Mouse (Mus musculus) erythroblast, embryonic 14.5 days (primary cell): ENCODE results near the gene Gm17581. TPM values are rescaled to one million over a fixed set of nuclear protein-coding genes. Genes with fewer than 3 reads are reported as not detected.

ENCODE experiments used
- H3K27me3 ChIP-seq: 2 replicates; pipeline ENCODE4 v1.6.1; 2012; ENCODE audit warnings: inconsistent platforms; ENCODE audit not compliant: control insufficient read depth
- H3K36me3 ChIP-seq: 2 replicates; pipeline ENCODE4 v1.6.1; 2012; ENCODE audit warnings: mild to moderate bottlenecking, inconsistent platforms; ENCODE audit not compliant: control insufficient read depth
- H3K4me1 ChIP-seq: 2 replicates; pipeline ENCODE4 v1.6.1; 2012; ENCODE audit warnings: inconsistent platforms; ENCODE audit not compliant: control insufficient read depth
- H3K4me3 ChIP-seq: replicated peaks from 2 replicates; pipeline ENCODE3; 2012; ENCODE audit warnings: moderate library complexity, mild to moderate bottlenecking, inconsistent platforms
- H3K9me3 ChIP-seq: 2 replicates; pipeline ENCODE4 v1.6.1; 2012; ENCODE audit warnings: low read length, inconsistent platforms, mixed read lengths; ENCODE audit not compliant: control insufficient read depth
- GATA1 ChIP-seq: IDR thresholded peaks from 2 replicates; pipeline ENCODE4 v1.6.1; 2012; ENCODE audit warnings: low read length, inconsistent platforms, mixed read lengths
- TAL1 ChIP-seq: IDR thresholded peaks from 3 replicates; pipeline ENCODE4 v1.6.1; 2012; ENCODE audit warnings: low read length, inconsistent platforms, mixed read lengths
- polyA plus RNA-seq: library from polyadenylated mRNA; stranded (reverse); fragments of >175 nt; gene quantifications from 2 replicates; pipeline ENCODE4 v1.2.3, GENCODE M21; 2012

Gm17581 gene
- polyA plus RNA-seq, 1 experiment = not detected

DNA sequence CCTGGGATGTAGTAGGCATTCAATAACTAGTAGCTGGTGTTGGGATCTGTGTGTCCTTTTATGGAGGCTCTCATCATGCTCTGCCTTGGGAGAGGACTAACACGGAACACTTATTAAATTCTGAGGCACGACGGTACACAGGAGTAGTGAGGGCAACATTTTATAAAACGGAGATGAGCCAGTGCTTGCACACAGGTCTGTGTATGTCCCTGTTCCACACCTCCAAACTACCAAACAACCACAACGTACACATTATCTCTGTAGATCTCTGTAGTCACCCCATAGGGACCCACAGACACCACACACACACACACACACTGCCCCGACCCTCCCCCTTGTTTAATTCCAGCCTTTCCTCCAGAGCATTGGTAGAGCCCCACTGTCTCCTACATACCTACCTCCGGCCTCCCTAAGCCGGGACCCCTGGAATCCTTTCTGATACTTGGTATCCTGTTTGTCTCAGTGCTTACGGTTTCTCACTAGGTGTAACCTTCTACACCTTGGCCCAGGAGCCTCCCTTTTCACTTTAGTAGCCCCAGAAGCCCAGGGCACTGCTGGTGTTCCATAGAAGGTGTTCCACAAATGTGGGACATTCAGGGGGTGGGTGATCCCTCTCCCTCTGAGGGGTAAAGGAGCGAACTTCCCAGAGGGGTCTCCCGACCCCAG is 38.7 kb upstream of the Gm17581 start:
- no peak for TF ChIP-seq GATA1
- no peak for TF ChIP-seq TAL1
- no peaks in the 10 kb centered on the region for H3K36me3 ChIP-seq
- H3K9me3 ChIP-seq = no peaks in the 10 kb centered on the region; the same call in 1 of the 2 replicates
- H3K4me3 ChIP-seq = no peak overlapping the region
- H3K27me3 ChIP-seq = peaks cover 73% of the 10 kb centered on the region
- H3K4me1 ChIP-seq = peaks cover 2% of the 10 kb centered on the region

DNA sequence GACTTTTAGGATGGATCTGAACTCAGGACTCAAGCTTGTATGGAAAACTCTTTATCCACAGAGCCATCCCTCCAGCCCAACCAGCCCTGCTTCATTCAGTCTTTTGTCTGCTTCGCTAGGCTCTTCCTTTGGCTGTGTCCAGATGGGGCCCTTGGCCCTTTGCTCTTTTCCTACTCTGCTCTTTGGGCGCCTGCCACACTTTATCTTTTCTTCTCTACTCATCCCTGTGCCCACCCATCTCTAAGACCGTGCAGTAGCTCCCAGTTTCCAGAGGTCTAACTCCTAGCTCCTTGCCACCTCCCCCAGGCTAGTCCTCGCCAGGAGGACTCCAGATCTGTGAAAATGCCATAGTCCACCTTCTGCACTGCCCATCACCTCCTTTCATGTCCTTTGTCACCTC is 38.0 kb upstream of the Gm17581 start:
- TF ChIP-seq TAL1 (no peak), GATA1 (no peak)
- Histone ChIP-seq H3K9me3 (no peaks in the 10 kb centered on the region; the same call in 1 of the 2 replicates), H3K27me3 (peaks cover 70% of the 10 kb centered on the region)

DNA sequence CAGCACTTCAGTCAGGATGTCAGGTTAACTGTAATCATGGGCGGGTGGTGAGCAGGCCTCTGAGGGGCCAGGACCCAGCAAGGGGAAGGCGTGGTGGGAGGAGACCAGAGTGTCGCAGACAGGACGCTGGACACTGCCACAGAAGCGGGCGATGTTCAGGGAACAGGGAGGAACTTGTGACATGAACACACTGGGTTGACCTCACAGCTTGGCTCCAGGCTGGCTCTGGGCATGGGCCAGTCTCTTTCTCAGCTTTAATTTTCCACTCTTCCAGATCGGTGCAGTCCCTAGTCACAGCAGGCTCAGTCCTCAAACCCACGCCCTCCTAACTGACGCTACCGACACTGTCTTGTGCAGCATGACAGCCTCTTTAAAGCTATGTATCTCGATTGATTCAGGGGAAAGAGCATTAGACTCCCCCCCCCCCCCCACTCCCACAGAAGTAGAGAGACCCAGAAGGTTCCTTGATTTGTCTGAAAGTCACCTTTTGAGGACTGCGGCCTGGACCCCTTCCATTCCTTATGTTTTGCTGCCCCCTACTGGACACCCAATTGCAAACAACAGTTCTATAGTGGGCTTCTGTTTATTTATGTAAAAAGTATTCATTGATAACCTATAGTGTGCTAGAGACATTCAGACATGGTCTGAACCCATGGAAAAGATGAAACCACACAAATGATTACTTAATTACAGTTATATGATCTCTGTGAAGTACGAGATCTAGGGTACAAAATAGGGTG is 29.2 kb upstream of the Gm17581 start:
- H3K9me3 ChIP-seq = no peaks in the 10 kb centered on the region
- no peaks in the 10 kb centered on the region; the same call in 1 of the 2 replicates for H3K4me1 ChIP-seq
- TF ChIP-seq GATA1 (no peak), TAL1 (no peak)
- H3K36me3 ChIP-seq = no peaks in the 10 kb centered on the region
- peaks cover 4% of the 10 kb centered on the region; the same call in 1 of the 2 replicates for H3K27me3 ChIP-seq
- no peak overlapping the region for H3K4me3 ChIP-seq

More for the DNA sequence above, 38.0 kb upstream of the Gm17581 start:
- H3K36me3 ChIP-seq = no peaks in the 10 kb centered on the region
- H3K4me3 ChIP-seq = no peak overlapping the region
- peaks cover 2% of the 10 kb centered on the region for H3K4me1 ChIP-seq

DNA sequence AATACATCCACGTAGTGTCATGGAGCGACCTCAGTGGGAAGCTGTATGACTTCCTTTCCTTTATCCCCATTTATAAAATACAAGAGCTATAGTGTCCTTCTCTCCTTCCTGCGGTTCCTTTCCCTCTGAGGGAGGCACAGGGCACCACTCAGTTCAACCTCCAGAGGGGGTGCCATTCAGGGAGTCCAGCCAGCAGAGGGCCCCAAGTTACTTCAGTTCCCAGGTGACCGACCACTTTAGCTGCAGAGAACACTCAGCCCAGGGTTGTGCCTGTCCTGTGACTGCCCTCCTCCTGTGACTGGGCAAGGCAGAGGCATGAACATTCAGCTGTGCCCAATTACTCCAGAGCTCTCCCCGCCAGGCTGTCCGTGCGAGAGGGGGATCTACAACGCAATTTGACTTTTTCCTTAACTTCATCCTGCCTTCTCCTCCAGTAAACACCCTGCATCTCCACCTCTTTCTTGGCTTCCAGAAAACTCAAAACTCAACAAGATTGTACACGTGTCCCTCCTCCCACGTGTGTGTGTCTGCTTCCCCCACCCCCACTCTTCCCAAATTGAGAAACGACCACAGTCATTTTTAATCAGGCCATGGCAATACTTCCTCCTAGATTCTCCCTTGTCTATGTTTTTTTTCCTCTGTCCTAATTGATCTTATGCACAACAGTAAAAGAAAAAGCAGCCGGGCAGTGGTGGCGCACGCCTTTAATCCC is 21.3 kb upstream of the Gm17581 start:
- no peaks in the 10 kb centered on the region for H3K4me1 ChIP-seq
- TF ChIP-seq GATA1 (no peak), TAL1 (no peak)
- no peaks in the 10 kb centered on the region for H3K36me3 ChIP-seq
- no peaks in the 10 kb centered on the region for H3K9me3 ChIP-seq
- peaks cover 21% of the 10 kb centered on the region for H3K27me3 ChIP-seq
- no peak overlapping the region for H3K4me3 ChIP-seq

DNA sequence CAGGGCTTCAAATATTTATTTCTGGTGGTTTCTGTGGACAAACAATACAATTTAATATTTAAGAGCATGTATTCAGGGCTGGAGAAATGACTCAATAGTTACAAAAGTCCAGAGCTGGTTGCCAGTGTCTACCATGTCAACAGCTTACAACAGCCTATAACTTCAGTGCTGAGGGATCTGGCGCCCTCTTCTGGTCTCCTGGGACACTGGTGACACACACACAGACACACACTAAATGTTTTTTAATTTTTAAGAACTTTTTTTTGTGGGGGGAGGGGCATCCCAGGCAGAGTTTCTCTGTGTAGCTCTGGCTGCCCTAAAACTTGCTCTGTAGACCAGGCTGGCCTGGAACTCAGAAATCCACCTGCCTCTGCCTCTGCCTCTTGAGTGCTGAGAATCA is 20.1 kb upstream of the Gm17581 start:
- no peak for TF ChIP-seq TAL1
- peaks cover 33% of the 10 kb centered on the region for H3K27me3 ChIP-seq
- no peaks in the 10 kb centered on the region for H3K9me3 ChIP-seq
- H3K36me3 ChIP-seq = no peaks in the 10 kb centered on the region
- no peaks in the 10 kb centered on the region for H3K4me1 ChIP-seq
- H3K4me3 ChIP-seq = no peak overlapping the region

DNA sequence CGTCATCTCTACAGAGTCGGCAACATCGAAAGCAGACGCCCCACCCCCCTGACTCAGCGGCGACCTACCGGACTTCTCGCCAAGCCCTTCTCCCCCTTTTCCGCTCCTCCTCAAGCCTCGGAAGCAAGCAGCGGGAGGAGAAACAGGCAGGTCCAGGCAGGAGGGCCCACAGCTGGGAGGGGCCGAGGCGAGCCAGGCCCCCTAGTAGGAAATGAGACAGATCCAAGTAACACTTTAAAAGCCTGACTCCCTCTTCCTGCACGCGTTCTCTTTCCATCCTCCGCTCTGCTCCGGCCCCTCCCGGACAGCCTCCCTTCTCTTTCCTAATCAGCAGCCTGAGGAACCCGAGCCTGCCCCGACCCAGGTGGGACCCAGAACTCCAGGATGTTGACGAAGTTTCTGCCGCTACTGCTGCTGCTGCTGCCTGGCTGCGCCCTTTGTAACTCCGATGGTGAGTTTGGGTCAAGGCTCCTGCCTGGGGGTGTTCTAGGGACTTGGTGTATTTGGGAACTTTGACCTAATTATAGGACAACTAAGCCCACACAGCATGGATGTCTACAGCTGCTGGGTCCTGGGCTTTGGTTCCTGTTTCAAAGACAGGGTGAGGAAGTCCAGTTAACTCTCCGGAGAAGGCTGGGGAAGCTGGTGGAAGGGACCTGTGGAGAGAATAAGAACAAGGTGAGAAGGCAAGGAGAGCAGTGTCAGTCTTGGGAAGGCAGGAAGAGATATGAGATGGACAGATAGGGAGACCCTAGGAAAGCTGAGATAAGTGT is 15.5 kb upstream of the Gm17581 start, which contains the start of gene Procr:
Gene Procr (plus strand): TSS at position 104 of the 773 bp plus-strand sequence.
- H3K27me3 ChIP-seq = peaks cover 50% of the 10 kb centered on the region
- H3K9me3 ChIP-seq = no peaks in the 10 kb centered on the region
- H3K36me3 ChIP-seq = no peaks in the 10 kb centered on the region
- H3K4me1 ChIP-seq = no peaks in the 10 kb centered on the region
- H3K4me3 ChIP-seq = no peak within 1 kb of the TSS
- TF ChIP-seq TAL1 (no peak), GATA1 (no peak)

DNA sequence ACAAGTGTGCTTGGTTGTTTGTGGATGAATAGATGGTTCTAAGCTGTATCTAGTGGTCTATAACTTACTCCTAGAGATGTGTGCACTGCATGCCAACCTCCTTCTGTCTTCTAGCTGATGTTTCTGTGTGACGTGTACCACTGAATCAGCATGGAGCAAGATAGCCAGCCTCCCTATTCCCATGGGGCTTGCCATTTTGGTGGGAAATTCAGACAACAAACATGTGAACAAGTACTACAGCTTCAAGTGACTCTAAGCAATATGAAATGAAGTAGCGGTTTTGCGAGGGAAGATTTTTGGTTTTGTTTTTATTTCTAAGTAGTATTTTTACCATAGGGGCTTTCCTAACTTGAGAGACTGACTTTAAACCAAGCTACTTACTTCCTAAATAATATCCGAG is 13.7 kb upstream of the Gm17581 start:
- H3K4me1 ChIP-seq = no peaks in the 10 kb centered on the region
- peaks cover 61% of the 10 kb centered on the region for H3K27me3 ChIP-seq
- no peak overlapping the region for H3K4me3 ChIP-seq
- H3K36me3 ChIP-seq = no peaks in the 10 kb centered on the region
- TF ChIP-seq GATA1 (no peak), TAL1 (no peak)
- no peaks in the 10 kb centered on the region for H3K9me3 ChIP-seq

DNA sequence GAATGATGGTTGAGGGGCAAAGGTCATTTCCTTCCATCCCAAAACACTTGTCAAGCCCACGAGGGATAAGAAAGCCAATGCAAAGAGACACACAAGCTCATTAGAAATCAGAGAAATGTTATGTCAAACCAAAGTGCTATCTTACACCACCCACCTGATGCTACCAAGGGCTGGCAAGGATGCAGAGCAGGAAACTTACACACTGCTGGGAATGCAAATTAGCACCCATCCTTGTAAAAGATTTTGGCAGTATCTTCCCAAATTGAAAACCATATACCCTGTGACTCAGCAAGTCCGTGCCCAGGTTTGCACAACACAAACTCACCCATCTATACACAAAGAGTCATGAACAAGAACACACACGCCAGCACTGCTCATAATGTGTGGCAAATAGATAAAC is 9.8 kb upstream of the Gm17581 start:
- Histone ChIP-seq H3K9me3 (no peaks in the 10 kb centered on the region), H3K36me3 (no peaks in the 10 kb centered on the region), H3K4me1 (peaks cover 10% of the 10 kb centered on the region), H3K4me3 (no peak overlapping the region), H3K27me3 (peaks cover 49% of the 10 kb centered on the region)
- TF ChIP-seq TAL1 (no peak), GATA1 (no peak)

DNA sequence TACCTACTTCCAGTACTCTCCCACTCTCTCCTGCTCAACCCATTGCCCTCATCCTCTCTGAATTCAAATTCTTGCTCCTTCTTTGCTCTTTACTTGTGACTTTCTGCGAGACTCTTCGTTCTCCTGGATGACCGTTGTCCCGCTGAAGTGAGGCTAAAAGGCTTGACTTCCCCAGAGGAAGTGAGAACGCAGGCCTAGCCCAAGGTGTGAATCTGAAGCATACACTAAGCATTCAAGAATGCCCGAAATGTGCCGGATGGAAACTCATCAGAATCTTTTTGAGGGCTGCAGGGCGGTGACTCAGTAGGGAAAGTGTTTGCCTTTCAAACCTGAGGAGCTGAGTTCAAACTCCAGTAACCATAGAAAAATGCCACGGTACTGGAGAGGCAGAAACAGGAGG is 7.7 kb upstream of the Gm17581 start:
- no peaks in the 10 kb centered on the region for H3K36me3 ChIP-seq
- peaks cover 10% of the 10 kb centered on the region for H3K4me1 ChIP-seq
- peaks cover 37% of the 10 kb centered on the region for H3K27me3 ChIP-seq
- TF ChIP-seq TAL1 (no peak), GATA1 (no peak)
- no peak overlapping the region for H3K4me3 ChIP-seq
- no peaks in the 10 kb centered on the region for H3K9me3 ChIP-seq
